Mouse (Mus musculus) G1E (cell line): ENCODE measurements around the gene Cemip.

Experiments
- CTCF ChIP-seq: IDR thresholded peaks from 2 replicates; pipeline ENCODE4 v1.5.1; 2012; ENCODE audit warnings: low read depth, low read length, inconsistent platforms, mixed read lengths
- GATA1 ChIP-seq: IDR thresholded peaks from 2 replicates; pipeline ENCODE4 v1.6.1; 2012; ENCODE audit warnings: borderline replicate concordance, low read length, inconsistent platforms, mixed read lengths
- TAL1 ChIP-seq: conservative IDR thresholded peaks from 2 replicates; pipeline ENCODE4 v1.6.1; 2012; ENCODE audit warnings: low read depth, low read length, inconsistent platforms, mixed read lengths

DNA sequence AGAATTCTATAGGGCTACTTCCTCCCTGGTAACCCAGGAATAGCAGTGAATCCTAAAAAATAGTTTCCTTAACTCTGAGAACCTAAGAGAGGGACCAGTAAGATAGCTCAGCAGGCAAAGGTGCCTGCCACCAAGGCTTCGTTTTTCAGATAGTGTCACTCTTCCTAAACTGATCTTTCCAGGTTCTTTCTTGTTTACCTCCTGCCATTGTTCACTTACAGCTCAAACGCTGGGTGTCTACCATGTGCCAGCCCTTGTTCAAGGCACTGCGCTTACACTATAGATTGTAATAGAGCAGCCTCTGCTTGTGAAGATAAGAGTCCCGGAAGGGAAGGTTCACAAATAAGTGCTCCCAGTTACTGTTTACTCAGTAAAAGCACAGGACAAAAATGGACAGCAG lies 200.5 kb downstream of the Cemip start:
- no peak for TF ChIP-seq CTCF
- peak; percentile 58 for TF ChIP-seq TAL1
- no peak for TF ChIP-seq GATA1
